Mouse (Mus musculus) spleen, adult 18-20 months (tissue): ENCODE measurements around the gene Cyp4x1.

ENCODE experiments used
- DNase-seq, 2 experiments: peaks; one replicate each; pipeline ENCODE4 v3.0.0; 2022; ENCODE audit warnings: mixed read lengths in 2 of 2

Cyp4x1 gene

GRCm38 (mm10) chr4:115056371-115056920, 77.6 kb downstream of the Cyp4x1 start, which contains the start of gene Tal1:
TSS of gene Tal1 (plus strand) at chr4:115056426.
- peak in 1 of 2 experiments; percentile 18 for DNase-seq
